Mouse (Mus musculus) lung, adult 2 months (tissue): Measurements from ENCODE around the gene Amn1. TPM values are rescaled to one million over a fixed set of nuclear protein-coding genes. Genes with fewer than 3 reads are reported as not detected.
A peak's percentile ranks its signal among the peaks of the same experiment; 100 is the strongest.

Source experiments
- DNase-seq: peaks from one replicate; pipeline ENCODE4 v3.0.0; 2022
- H3K4me1 ChIP-seq: fragments of 200-500 bp; 2 replicates; pipeline ENCODE4 v1.6.1; 2011; ENCODE audit warnings: low read length; ENCODE audit not compliant: control insufficient read depth, insufficient read depth
- H3K4me3 ChIP-seq: fragments of 200-500 bp; replicated peaks from 2 replicates; pipeline ENCODE3; 2011; ENCODE audit warnings: low read depth, mild to moderate bottlenecking, control low read depth, low read length; ENCODE audit errors: extremely low read depth
- CTCF ChIP-seq: fragments of 200-500 bp; IDR thresholded peaks from 2 replicates; pipeline ENCODE4 v1.5.1; 2011; ENCODE audit warnings: mild to moderate bottlenecking, low read length, control low read depth; ENCODE audit not compliant: insufficient read depth
- POLR2A ChIP-seq: fragments of 200-500 bp; IDR thresholded peaks from 2 replicates; pipeline ENCODE4 v1.6.1; 2011; ENCODE audit warnings: low read depth, mild to moderate bottlenecking, control low read depth, low read length, borderline replicate concordance; ENCODE audit errors: extremely low read depth
- WGBS: fragments of 180-500 bp; shearing (Covaris S2); methylation state at CpG from one replicate; pipeline ENCODE4 v1.1.7; 2018; 5-methylcytosine and 5-hydroxymethylcytosine counted together
- polyA plus RNA-seq: library from polyadenylated mRNA; depleted of rRNA; stranded (reverse); fragments of >200 nt; gene quantifications from 2 replicates; pipeline ENCODE4 v1.2.3, GENCODE M21; 2012

Amn1 gene
- polyA plus RNA-seq, 1 experiment = 10.7 TPM

DNA sequence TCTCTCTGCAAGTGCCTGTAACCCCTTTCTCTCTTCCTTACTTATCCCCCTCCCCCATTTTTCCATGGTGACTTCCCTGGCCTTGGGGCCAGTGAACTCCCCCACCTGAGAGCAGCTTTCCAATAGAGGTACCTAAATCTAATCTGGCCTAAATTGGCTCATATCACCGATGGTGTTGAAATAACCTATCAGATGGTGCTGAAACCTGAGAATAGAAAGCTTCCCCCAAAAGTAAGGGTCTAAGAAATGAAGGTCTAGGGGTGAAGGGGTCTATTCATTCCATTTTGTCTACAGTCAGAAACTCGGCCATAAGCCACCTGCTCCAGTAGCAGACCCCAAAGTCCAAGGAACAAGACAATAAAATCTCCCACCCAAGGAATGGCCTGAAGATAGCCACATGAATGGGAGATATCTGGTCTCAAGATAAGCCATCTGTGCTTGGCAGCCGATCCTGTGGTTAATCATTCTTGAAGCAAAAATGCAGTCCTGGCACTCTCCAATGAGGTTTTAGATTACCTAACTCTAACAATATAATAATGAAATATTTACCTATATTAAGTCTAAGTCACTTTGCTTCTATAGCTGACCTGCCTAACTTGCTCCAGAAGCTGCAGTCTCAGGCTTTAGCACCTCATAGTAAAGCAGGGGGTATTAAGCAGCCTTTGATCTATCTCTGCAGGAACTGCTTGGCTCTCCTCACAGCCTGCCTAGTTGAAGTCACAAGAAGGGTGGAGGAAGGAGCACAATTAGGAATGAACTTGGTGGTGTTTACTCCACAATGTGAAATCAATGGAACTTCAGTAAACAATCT is 33.3 kb downstream of the Amn1 start:
- TF ChIP-seq POLR2A (no peak), CTCF (no peak)
- peaks cover 3% of the 10 kb centered on the region; the same call in 1 of the 2 replicates for H3K4me1 ChIP-seq
- WGBS = 45% methylated on average over 3 of the region's 3 CpGs
- H3K4me3 ChIP-seq = no peak overlapping the region
- no peak for DNase-seq

DNA sequence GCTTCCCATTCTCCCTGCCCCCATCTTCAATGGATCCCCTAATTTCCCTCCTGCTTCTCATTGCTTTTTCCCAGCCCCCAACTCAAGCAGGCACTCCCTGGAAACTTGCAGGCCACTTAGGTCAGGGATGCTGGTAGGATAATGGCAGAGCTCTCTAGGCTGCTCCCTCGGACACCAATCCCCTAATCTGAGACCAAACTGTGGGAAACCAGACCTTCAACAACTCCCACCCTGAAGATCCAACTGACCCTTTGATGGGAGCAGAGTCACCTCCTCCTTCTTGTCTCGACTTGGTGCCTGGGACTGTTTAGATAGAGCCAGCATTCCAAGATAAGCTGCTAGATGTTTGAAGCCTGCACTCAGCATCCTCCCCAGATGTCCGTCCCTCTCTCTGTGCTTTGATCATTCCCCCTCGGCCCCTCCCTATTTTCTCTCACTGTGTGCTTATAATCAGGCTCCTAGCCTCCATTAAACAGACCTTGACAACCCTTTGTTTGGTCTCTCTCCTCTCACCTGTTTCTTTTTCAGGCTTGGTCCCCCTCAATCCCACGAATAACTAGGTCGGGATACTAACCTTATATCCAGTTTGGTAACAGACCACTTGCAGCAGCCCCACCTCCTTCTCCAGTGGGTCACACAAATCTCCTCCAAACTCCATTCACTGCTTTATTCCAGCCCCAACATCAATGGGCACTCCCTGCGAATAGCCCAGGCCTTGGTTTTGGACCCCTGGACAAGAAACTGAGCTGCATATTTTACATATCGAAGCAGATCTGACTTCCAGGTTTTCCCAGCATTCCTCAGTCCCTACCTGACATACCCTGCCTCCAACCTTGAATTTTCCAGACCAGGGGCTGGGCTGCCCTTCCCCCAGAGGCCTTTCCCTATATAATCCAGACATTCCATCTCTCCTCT is 34.1 kb downstream of the Amn1 start:
- TF ChIP-seq POLR2A = no peak
- TF ChIP-seq CTCF = no peak
- peaks cover 3% of the 10 kb centered on the region; the same call in 1 of the 2 replicates for H3K4me1 ChIP-seq
- H3K4me3 ChIP-seq = no peak overlapping the region
- DNase-seq = no peak
- WGBS = 30% methylated on average over 8 of the region's 8 CpGs

GRCm38 (mm10) chr6:149153473-149154115 is 34.9 kb downstream of the Amn1 start:
- WGBS = 46% methylated on average over 6 of the region's 6 CpGs
- H3K4me1 ChIP-seq = peaks cover 3% of the 10 kb centered on the region; the same call in 1 of the 2 replicates
- H3K4me3 ChIP-seq = no peak overlapping the region
- no peak for DNase-seq
- TF ChIP-seq POLR2A (no peak), CTCF (no peak)

DNA sequence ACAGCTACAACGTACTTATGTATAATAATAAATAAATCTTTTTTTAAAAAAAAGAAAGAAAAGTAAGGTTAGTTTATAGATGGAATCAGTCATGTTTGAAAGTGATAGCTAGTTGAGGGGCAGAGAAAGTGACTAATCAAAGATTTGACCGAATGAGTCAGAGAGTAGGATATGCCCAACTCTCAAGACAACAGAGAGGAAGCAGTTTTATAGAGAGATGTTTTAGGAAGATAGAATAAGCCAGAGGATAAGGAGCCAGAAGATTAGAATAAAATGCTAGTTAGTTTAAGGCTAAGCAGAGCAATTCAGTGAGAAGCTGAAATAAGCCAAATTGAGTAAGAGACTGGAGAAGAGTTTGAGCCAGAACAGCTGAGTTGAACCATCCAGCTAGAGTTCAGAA is 36.4 kb downstream of the Amn1 start:
- no peak overlapping the region for H3K4me3 ChIP-seq
- 87% methylated on average over 2 of the region's 2 CpGs for WGBS
- DNase-seq = no peak
- H3K4me1 ChIP-seq = peaks cover 3% of the 10 kb centered on the region
- no peak for TF ChIP-seq CTCF
- TF ChIP-seq POLR2A = no peak

GRCm38 (mm10) chr6:149148436-149149229 is 39.9 kb downstream of the Amn1 start:
- no peak overlapping the region for H3K4me3 ChIP-seq
- no peak for DNase-seq
- peaks cover 2% of the 10 kb centered on the region for H3K4me1 ChIP-seq
- 55% methylated on average over 7 of the region's 7 CpGs for WGBS
- no peak for TF ChIP-seq POLR2A
- TF ChIP-seq CTCF = no peak

DNA sequence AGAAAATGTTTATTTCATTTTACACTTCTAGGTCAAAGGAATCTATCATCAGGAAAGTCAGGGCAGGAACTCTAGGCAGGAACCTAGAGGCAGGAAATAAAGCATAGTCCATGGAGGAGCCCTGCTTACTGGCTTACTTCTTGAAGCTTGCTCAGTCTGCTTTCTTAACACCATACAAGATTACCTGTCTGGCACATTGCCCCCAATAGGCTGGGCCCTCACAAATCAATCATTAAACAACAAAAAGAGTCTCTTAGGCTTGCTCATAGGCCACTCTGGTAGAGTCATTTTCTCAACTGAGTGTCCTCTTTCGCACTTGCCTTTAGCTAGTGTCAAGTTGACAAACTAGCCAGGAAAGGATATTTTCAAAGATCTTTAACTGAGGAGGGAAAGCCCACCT is 43.4 kb downstream of the Amn1 start:
- no peak for DNase-seq
- no peak overlapping the region for H3K4me3 ChIP-seq
- 73% methylated on average over 1 of the region's 1 CpGs for WGBS
- no peak for TF ChIP-seq POLR2A
- no peak for TF ChIP-seq CTCF
- H3K4me1 ChIP-seq = peaks cover 6% of the 10 kb centered on the region

- 1% methylated on average over 36 of the region's 36 CpGs for WGBS
- peak overlapping the region; percentile 69 for H3K4me3 ChIP-seq
- peak; percentile 81 for DNase-seq
- peaks cover 6% of the 10 kb centered on the region for H3K4me1 ChIP-seq
- TF ChIP-seq CTCF (no peak), POLR2A (peak; percentile 76; the same call in 1 of the 2 replicates)
Measured at GRCm38 (mm10) chr6:149141393-149142173, 46.9 kb downstream of the Amn1 start.

GRCm38 (mm10) chr6:149139471-149139870 is 49.0 kb downstream of the Amn1 start, which contains the start of gene Etfbkmt:
Gene Etfbkmt, plus strand, starts transcription at chr6:149139849.
- no peak within 1 kb of the TSS for H3K4me3 ChIP-seq
- TF ChIP-seq CTCF (no peak), POLR2A (no peak)
- whole genome bisulfite sequencing = 75% methylated on average over 1 of the region's 1 CpGs
- DNase-seq = no peak
- peaks cover 5% of the 10 kb centered on the region for H3K4me1 ChIP-seq
